Mouse (Mus musculus): ENCODE data around the gene Mup4. TPM values are rescaled to one million over a fixed set of nuclear protein-coding genes. Genes with fewer than 3 reads are reported as not detected.

The Mup4 gene
- polyA plus RNA-seq, 1 experiment from 2014 or later = not detected

- peak; percentile 81 for DNase-seq (ENCODE audit: low spot score)
- Histone ChIP-seq H3K4me1 (replicated peaks; ENCODE audit: control insufficient read depth, insufficient read depth) (no peaks in the 10 kb centered on the region), H3K4me3 (ENCODE audit: low read depth, low read length) (no peak overlapping the region), H3K9me3 (ENCODE audit: control insufficient read depth, low read length) (no peaks in the 10 kb centered on the region), H3K9ac (ENCODE audit: low read length) (no peak overlapping the region), H3K4me2 (replicated peaks; ENCODE audit: low read depth) (no peak overlapping the region), H3K36me3 (ENCODE audit: control insufficient read depth, insufficient read depth, low read length) (no peaks in the 10 kb centered on the region), H3K27me3 (ENCODE audit: control insufficient read depth, insufficient read depth, low read length) (no peaks in the 10 kb centered on the region), H3K27ac (replicated peaks) (no peak overlapping the region)
- WGBS = 24% methylated on average over 6 of the region's 6 CpGs
- ATAC-seq (ENCODE audit: low FRiP score, low TSS enrichment) = peak; percentile 85
- peak; percentile 81 for TF ChIP-seq CTCF (IDR thresholded peaks at IDR 0.05; ENCODE audit: low read depth)
- TF ChIP-seq EP300 (optimal IDR thresholded peaks at IDR 0.05) = no peak
Measured at GRCm38 (mm10) chr4:59928347-59928746, 32.2 kb downstream of the Mup4 start.

GRCm38 (mm10) chr4:59927666-59928065 lies 32.8 kb downstream of the Mup4 start:
- H3K4me1 ChIP-seq (replicated peaks; ENCODE audit: control insufficient read depth, insufficient read depth) = no peaks in the 10 kb centered on the region
- H3K27me3 ChIP-seq (ENCODE audit: control insufficient read depth, insufficient read depth, low read length) = no peaks in the 10 kb centered on the region
- ATAC-seq (ENCODE audit: low FRiP score, low TSS enrichment) (no peak), DNase-seq (ENCODE audit: low spot score) (no peak)
- no peaks in the 10 kb centered on the region for H3K9me3 ChIP-seq (ENCODE audit: control insufficient read depth, low read length)
- H3K27ac ChIP-seq (replicated peaks) = no peak overlapping the region
- H3K4me2 ChIP-seq (replicated peaks; ENCODE audit: low read depth) = no peak overlapping the region
- WGBS = 68% methylated on average over 3 of the region's 3 CpGs
- no peak overlapping the region for H3K4me3 ChIP-seq (ENCODE audit: low read depth, low read length)
- no peaks in the 10 kb centered on the region for H3K36me3 ChIP-seq (ENCODE audit: control insufficient read depth, insufficient read depth, low read length)
- no peak for TF ChIP-seq CTCF (IDR thresholded peaks at IDR 0.05; ENCODE audit: low read depth)
- TF ChIP-seq EP300 (optimal IDR thresholded peaks at IDR 0.05) = no peak
- no peak overlapping the region for H3K9ac ChIP-seq (ENCODE audit: low read length)

GRCm38 (mm10) chr4:59925082-59925481 lies 35.4 kb downstream of the Mup4 start:
- ATAC-seq (ENCODE audit: low FRiP score, low TSS enrichment) (no peak), DNase-seq (ENCODE audit: low spot score) (no peak)
- Histone ChIP-seq H3K4me1 (replicated peaks; ENCODE audit: control insufficient read depth, insufficient read depth) (no peaks in the 10 kb centered on the region), H3K27me3 (ENCODE audit: control insufficient read depth, insufficient read depth, low read length) (no peaks in the 10 kb centered on the region), H3K36me3 (ENCODE audit: control insufficient read depth, insufficient read depth, low read length) (no peaks in the 10 kb centered on the region), H3K4me3 (ENCODE audit: low read depth, low read length) (no peak overlapping the region), H3K9ac (ENCODE audit: low read length) (no peak overlapping the region), H3K27ac (replicated peaks) (no peak overlapping the region), H3K4me2 (replicated peaks; ENCODE audit: low read depth) (no peak overlapping the region), H3K9me3 (ENCODE audit: control insufficient read depth, low read length) (no peaks in the 10 kb centered on the region)
- WGBS = 83% methylated on average over 9 of the region's 9 CpGs
- TF ChIP-seq EP300 (optimal IDR thresholded peaks at IDR 0.05) = no peak
- no peak for TF ChIP-seq CTCF (IDR thresholded peaks at IDR 0.05; ENCODE audit: low read depth)

- no peaks in the 10 kb centered on the region for H3K36me3 ChIP-seq (ENCODE audit: control insufficient read depth, insufficient read depth, low read length)
- H3K4me2 ChIP-seq (replicated peaks; ENCODE audit: low read depth) = no peak overlapping the region
- H3K4me3 ChIP-seq (ENCODE audit: low read depth, low read length) = no peak overlapping the region
- H3K9me3 ChIP-seq (ENCODE audit: control insufficient read depth, low read length) = no peaks in the 10 kb centered on the region
- H3K27ac ChIP-seq (replicated peaks) = no peak overlapping the region
- TF ChIP-seq CTCF (IDR thresholded peaks at IDR 0.05; ENCODE audit: low read depth) (no peak), EP300 (optimal IDR thresholded peaks at IDR 0.05) (no peak)
- no peaks in the 10 kb centered on the region for H3K4me1 ChIP-seq (replicated peaks; ENCODE audit: control insufficient read depth, insufficient read depth)
- DNase-seq (ENCODE audit: low spot score) (no peak), ATAC-seq (ENCODE audit: low FRiP score, low TSS enrichment) (no peak)
- WGBS = 69% methylated on average over 3 of the region's 3 CpGs
- no peaks in the 10 kb centered on the region for H3K27me3 ChIP-seq (ENCODE audit: control insufficient read depth, insufficient read depth, low read length)
- H3K9ac ChIP-seq (ENCODE audit: low read length) = no peak overlapping the region
Measured at GRCm38 (mm10) chr4:59917966-59918365, 42.5 kb downstream of the Mup4 start.

GRCm38 (mm10) chr4:59914608-59915403 lies 45.7 kb downstream of the Mup4 start, which contains the start of gene Slc46a2:
Gene Slc46a2 (minus strand): TSS chr4:59915056.
- ATAC-seq (ENCODE audit: low FRiP score, low TSS enrichment) (0 out of 2 replicates have a peak, but pooled peaks have one; percentile 42), DNase-seq (ENCODE audit: low spot score) (peak; percentile 28)

GRCm38 (mm10) chr4:59908785-59909184 lies 51.7 kb downstream of the Mup4 start:
- H3K27me3 ChIP-seq (ENCODE audit: control insufficient read depth, insufficient read depth, low read length) = no peaks in the 10 kb centered on the region
- H3K4me2 ChIP-seq (replicated peaks; ENCODE audit: low read depth) = no peak overlapping the region
- no peaks in the 10 kb centered on the region for H3K4me1 ChIP-seq (replicated peaks; ENCODE audit: control insufficient read depth, insufficient read depth)
- H3K36me3 ChIP-seq (ENCODE audit: control insufficient read depth, insufficient read depth, low read length) = no peaks in the 10 kb centered on the region
- 0 out of 2 replicates have a peak overlapping the region, but pooled peaks have one; percentile 18 for H3K27ac ChIP-seq (replicated peaks)
- no peak overlapping the region for H3K4me3 ChIP-seq (ENCODE audit: low read depth, low read length)
- WGBS = 94% methylated on average over 2 of the region's 2 CpGs
- H3K9me3 ChIP-seq (ENCODE audit: control insufficient read depth, low read length) = no peaks in the 10 kb centered on the region
- TF ChIP-seq EP300 (optimal IDR thresholded peaks at IDR 0.05) (no peak), CTCF (IDR thresholded peaks at IDR 0.05; ENCODE audit: low read depth) (no peak)
- ATAC-seq (ENCODE audit: low FRiP score, low TSS enrichment) (0 out of 2 replicates have a peak, but pooled peaks have one; percentile 56), DNase-seq (ENCODE audit: low spot score) (no peak)
- H3K9ac ChIP-seq (ENCODE audit: low read length) = no peak overlapping the region

More at GRCm38 (mm10) chr4:59914608-59915403, 45.7 kb downstream of the Mup4 start, which contains the start of gene Slc46a2:
- Histone ChIP-seq H3K4me1 (replicated peaks; ENCODE audit: control insufficient read depth, insufficient read depth) (no peaks in the 10 kb centered on the region), H3K27me3 (ENCODE audit: control insufficient read depth, insufficient read depth, low read length) (no peaks in the 10 kb centered on the region), H3K4me3 (ENCODE audit: low read depth, low read length) (no peak within 1 kb of the TSS), H3K4me2 (replicated peaks; ENCODE audit: low read depth) (no peak within 1 kb of the TSS), H3K27ac (replicated peaks) (no peak within 1 kb of the TSS), H3K36me3 (ENCODE audit: control insufficient read depth, insufficient read depth, low read length) (no peaks in the 10 kb centered on the region), H3K9me3 (ENCODE audit: control insufficient read depth, low read length) (no peaks in the 10 kb centered on the region), H3K9ac (ENCODE audit: low read length) (no peak within 1 kb of the TSS)
- no peak for TF ChIP-seq CTCF (IDR thresholded peaks at IDR 0.05; ENCODE audit: low read depth)
- no peak for TF ChIP-seq EP300 (optimal IDR thresholded peaks at IDR 0.05)
- 16% methylated on average over 22 of the region's 22 CpGs for WGBS
